Mouse (Mus musculus): Measurements from ENCODE around the gene Olfr812.
"Not testable (repeated sequence)": the region's sequence is repeated elsewhere in the genome, so short reads cannot be mapped to it uniquely, and the experiment has no call there.

Olfr812 gene

DNA sequence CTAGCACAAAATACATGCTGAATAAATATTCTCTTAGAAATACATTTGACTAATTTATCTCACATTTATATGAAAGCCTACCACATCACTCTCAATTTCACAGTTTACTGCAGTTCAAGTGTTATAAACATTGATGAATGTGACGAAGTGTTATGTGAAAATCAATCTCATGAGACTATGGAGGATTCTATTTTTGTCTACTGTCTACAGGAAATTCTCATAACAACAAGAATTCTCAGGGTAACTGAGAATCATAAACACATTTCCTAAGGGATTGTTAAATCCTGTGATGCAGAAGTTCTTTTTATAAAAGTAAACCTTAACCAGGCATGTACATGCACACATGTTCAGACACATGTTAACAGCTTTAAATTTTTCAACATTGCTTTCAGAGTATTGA is at the start of gene Olfr812:
TSS of gene Olfr812 (minus strand) at position 101 of the 400 bp plus-strand sequence.
- no peak for DNase-seq

DNA sequence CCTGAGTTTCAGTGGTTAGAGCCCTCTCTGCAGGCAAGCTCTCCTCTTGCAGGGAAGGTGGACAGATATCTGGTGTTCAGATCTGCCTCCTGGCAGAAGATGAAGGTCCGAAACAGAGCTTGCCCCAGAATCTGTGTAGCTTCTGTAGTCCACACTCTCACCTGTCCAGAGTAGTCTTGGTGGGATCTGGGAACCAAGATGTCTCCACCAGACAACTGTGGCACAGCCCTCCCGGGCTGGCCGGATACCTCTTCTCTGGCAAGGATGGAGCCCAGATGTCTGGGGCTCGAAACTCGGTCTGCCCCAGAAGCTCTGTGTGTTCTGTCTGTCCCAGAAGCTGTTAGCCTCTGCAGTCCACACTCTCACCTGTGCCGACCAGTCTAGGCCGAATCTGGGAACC is 40.0 kb upstream of the Olfr812 start:
- DNase-seq, result no peak

DNA sequence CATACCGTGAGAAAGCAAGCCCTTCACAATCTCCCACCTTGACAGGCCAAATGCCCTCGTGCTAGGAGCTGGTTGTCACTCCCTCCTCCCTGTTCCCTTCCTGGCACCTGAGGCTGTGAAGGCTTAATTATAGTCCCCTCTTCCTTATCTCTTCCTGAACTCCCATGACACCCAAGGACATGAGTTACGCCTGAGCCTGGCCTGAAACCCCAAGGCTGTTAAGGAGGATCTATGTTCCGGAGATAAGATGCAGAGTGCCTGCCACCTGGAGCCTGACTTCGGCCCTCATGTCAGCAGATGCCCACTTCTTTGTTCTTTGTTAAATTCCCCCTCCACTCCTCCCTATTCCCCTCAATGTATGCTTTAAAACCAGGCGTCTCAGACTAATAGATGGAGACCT is 39.6 kb upstream of the Olfr812 start:
- DNase-seq, result not testable (repeated sequence)

DNA sequence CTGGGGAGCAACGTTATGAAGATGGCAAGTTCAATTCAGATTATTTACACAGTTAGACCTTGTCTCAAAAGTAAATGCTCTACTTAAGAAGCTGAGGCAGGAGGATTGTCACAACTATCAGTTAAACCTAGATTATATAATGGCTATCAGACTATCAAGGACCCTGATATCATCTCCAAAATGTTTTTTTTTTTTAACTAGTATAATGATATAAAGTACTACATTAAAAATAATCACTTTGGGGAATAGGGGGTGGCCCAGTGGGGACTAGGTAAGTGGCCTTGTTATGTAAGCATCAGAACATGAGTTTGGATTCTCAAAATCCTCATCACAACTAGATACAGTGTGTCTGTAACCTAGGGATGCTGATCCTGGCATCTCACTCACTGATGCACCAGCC is 33.9 kb upstream of the Olfr812 start, which contains the start of gene Olfr814:
TSS of gene Olfr814 (minus strand) at position 101 of the 400 bp plus-strand sequence.
- not testable (repeated sequence) for DNase-seq

DNA sequence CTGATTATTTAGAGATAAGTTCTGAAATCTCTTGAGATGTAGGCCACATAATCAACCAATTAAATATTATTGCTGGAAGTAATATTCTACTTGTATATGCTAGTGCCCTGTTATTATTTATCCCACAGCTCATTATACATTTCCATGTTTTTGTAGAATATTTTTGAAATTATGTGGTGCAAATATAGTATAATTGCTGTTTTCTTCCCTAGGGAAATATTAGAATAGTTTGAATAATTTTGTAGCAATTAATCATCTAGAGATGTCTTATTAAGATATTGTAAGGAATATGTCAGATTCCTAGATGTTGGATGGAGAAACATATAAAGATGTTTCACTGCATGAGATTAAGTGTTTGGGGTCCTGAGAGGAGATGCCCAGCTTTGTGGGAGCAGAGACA is 9.2 kb upstream of the Olfr812 start, which contains the start of gene Olfr813:
TSS of gene Olfr813 (plus strand) at position 301 of the 400 bp plus-strand sequence.
- no peak for DNase-seq

DNA sequence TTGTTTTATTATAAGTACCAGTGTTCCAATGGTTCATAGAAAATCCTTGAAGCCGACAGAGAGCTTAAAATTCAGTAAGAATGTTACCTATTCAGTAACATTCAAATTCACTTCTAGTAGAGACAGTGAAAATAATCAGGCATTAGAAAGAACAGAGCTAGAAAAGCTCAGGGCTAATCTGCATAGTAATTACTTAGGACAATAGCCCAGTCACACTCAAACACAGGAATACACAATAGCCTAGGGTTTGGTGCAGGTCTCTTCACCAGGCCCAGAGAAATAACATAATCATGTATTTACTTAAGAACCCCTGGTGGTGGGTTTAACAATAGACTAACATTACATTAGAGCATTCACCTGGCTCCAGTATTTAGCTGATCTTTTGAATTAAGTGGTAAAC is 1.4 kb upstream of the Olfr812 start:
- no peak for DNase-seq

DNA sequence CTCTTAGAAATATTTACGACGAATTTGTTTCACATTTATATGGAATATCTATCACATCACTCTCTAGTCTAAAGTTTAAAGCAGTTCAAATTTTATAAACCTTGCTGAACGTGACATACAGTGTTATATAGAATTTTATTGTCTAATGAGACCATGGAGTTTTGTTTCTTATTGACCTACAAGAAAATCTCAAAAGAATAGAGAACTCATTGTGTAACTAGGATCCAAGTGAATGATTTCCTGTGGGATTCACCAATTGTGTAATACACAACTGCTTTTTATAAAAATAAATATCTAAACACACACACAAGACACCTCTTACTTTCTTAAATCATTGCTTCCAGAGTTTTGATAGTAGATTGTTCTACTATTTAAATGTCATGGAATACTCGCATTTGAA is 41.6 kb downstream of the Olfr812 start, which contains the start of gene Olfr811:
TSS of gene Olfr811 (minus strand) at position 101 of the 400 bp plus-strand sequence.
- DNase-seq, result no peak

DNA sequence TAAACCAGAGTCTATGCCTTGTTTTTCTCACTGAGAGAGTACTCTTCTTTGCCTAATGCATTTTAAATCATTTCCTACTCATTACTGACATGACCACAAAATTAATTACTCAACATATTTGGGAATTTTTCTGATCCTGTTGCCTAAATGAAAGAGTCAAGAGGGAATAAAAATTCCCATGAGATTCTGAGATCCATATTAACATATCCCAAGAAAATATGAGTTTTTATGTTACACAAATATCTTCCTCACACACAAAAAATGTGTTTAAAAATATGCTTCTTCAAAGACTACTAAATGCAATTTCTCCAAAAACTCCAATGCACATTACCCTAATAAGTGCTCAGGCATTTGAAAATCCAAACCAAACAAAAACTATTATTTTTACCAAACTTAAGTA is 51.1 kb downstream of the Olfr812 start, which contains the start of gene Olfr810:
TSS of gene Olfr810 (minus strand) at position 101 of the 400 bp plus-strand sequence.
- DNase-seq, result no peak
